Mouse (Mus musculus): ENCODE measurements around the gene Psmb1. TPM values are rescaled to one million over a fixed set of nuclear protein-coding genes. Genes with fewer than 3 reads are reported as not detected.

Gene Psmb1
- total and polyA plus RNA-seq, 2 experiments from 2014 or later = 143 to 267 TPM

- Histone ChIP-seq H3K27ac (ENCODE audit: low read depth, low read length) (no peak overlapping the region), H3K4me2 (ENCODE audit: low read depth) (no peak overlapping the region), H3K9ac (no peak overlapping the region), H3K4me3 (ENCODE audit: low read depth, low read length) (no peak overlapping the region), H3K4me1 (ENCODE audit: insufficient read depth) (no peaks in the 10 kb centered on the region), H3K36me3 (ENCODE audit: insufficient read depth) (peaks cover 82% of the 10 kb centered on the region), H3K27me3 (ENCODE audit: insufficient read depth, low read length) (no peaks in the 10 kb centered on the region), H3K9me3 (ENCODE audit: low read length) (no peaks in the 10 kb centered on the region)
- WGBS = 72% methylated on average over 5 of the region's 5 CpGs
- TF ChIP-seq CTCF (IDR thresholded peaks at IDR 0.05; ENCODE audit: low read depth) = 0 out of 2 replicates have a peak, but pooled peaks have one; percentile 17
- 0 out of 2 replicates have a peak, but pooled peaks have one; percentile 23 for ATAC-seq
- DNase-seq = no peak
Observed at GRCm38 (mm10) chr17:15517776-15518175, 18.2 kb upstream of the Psmb1 start.

DNA sequence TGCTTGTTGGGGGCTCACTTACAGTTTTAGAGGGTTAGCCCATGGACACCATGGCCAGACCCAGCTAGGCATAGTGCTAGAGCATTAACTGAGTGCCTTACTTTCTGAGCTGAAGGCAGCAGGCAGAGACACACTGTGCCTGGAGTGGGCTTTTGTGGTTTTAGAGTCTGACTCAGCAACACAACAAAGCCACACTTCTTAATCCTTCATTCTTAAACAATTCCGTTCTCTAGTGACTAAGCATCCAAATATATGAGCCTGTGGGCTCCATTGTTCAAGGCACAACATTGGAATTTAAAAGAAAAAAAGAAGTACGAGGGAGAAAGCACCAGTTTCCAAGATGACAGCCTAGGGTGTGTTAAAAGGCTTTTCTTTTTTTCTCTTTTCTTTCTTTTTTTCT lies 11.1 kb upstream of the Psmb1 start:
- TF ChIP-seq CTCF (IDR thresholded peaks at IDR 0.05; ENCODE audit: low read depth) = no peak

GRCm38 (mm10) chr17:15498753-15499113 lies 818 bp downstream of the Psmb1 start:
- Histone ChIP-seq H3K4me2 (ENCODE audit: low read depth) (peak overlapping the region; percentile 80), H3K4me1 (ENCODE audit: insufficient read depth) (peaks cover 31% of the 10 kb centered on the region), H3K9me3 (ENCODE audit: low read length) (no peaks in the 10 kb centered on the region), H3K27me3 (ENCODE audit: insufficient read depth, low read length) (no peaks in the 10 kb centered on the region), H3K27ac (ENCODE audit: low read depth, low read length) (peak overlapping the region; percentile 95), H3K4me3 (ENCODE audit: low read depth, low read length) (peak overlapping the region; percentile 82), H3K36me3 (ENCODE audit: insufficient read depth) (peaks cover 13% of the 10 kb centered on the region; the same call in 1 of the 2 replicates), H3K9ac (peak overlapping the region; percentile 81)
- DNase-seq = no peak
- no peak for TF ChIP-seq CTCF (IDR thresholded peaks at IDR 0.05; ENCODE audit: low read depth)
- WGBS = 46% methylated on average over 7 of the region's 7 CpGs
- ATAC-seq = no peak

More for the DNA sequence above, 11.1 kb upstream of the Psmb1 start:
- Histone ChIP-seq H3K36me3 (ENCODE audit: insufficient read depth) (peaks cover 80% of the 10 kb centered on the region), H3K4me3 (ENCODE audit: low read depth, low read length) (no peak overlapping the region), H3K4me1 (ENCODE audit: insufficient read depth) (no peaks in the 10 kb centered on the region), H3K27ac (ENCODE audit: low read depth, low read length) (no peak overlapping the region), H3K9ac (no peak overlapping the region), H3K4me2 (ENCODE audit: low read depth) (no peak overlapping the region), H3K27me3 (ENCODE audit: insufficient read depth, low read length) (no peaks in the 10 kb centered on the region), H3K9me3 (ENCODE audit: low read length) (no peaks in the 10 kb centered on the region)
- no peak for ATAC-seq
- WGBS = 70% methylated on average over 2 of the region's 2 CpGs
- DNase-seq = no peak

- ATAC-seq = peak; percentile 95
- TF ChIP-seq CTCF (IDR thresholded peaks at IDR 0.05; ENCODE audit: low read depth) = peak; percentile 18; the same call in 1 of the 2 replicates
- peak overlapping the region; percentile 80 for H3K4me2 ChIP-seq (ENCODE audit: low read depth)
Observed at GRCm38 (mm10) chr17:15497882-15498752, 1.4 kb downstream of the Psmb1 start.

GRCm38 (mm10) chr17:15490542-15490941 lies 9.0 kb downstream of the Psmb1 start:
- no peak overlapping the region for H3K4me3 ChIP-seq (ENCODE audit: low read depth, low read length)
- DNase-seq (no peak), ATAC-seq (no peak)
- H3K9me3 ChIP-seq (ENCODE audit: low read length) = no peaks in the 10 kb centered on the region
- no peaks in the 10 kb centered on the region for H3K4me1 ChIP-seq (ENCODE audit: insufficient read depth)
- no peak overlapping the region for H3K9ac ChIP-seq
- no peak overlapping the region for H3K27ac ChIP-seq (ENCODE audit: low read depth, low read length)
- no peak overlapping the region for H3K4me2 ChIP-seq (ENCODE audit: low read depth)
- 93% methylated on average over 7 of the region's 7 CpGs for WGBS
- peaks cover 45% of the 10 kb centered on the region for H3K36me3 ChIP-seq (ENCODE audit: insufficient read depth)
- no peaks in the 10 kb centered on the region for H3K27me3 ChIP-seq (ENCODE audit: insufficient read depth, low read length)
- no peak for TF ChIP-seq CTCF (IDR thresholded peaks at IDR 0.05; ENCODE audit: low read depth)

More at GRCm38 (mm10) chr17:15497882-15498752, 1.4 kb downstream of the Psmb1 start:
- Histone ChIP-seq H3K9ac (peak overlapping the region; percentile 81), H3K36me3 (ENCODE audit: insufficient read depth) (peaks cover 16% of the 10 kb centered on the region), H3K4me1 (ENCODE audit: insufficient read depth) (peaks cover 31% of the 10 kb centered on the region), H3K27me3 (ENCODE audit: insufficient read depth, low read length) (no peaks in the 10 kb centered on the region), H3K4me3 (ENCODE audit: low read depth, low read length) (peak overlapping the region; percentile 82), H3K9me3 (ENCODE audit: low read length) (no peaks in the 10 kb centered on the region), H3K27ac (ENCODE audit: low read depth, low read length) (peak overlapping the region; percentile 95)
- WGBS = 1% methylated on average over 50 of the region's 50 CpGs
- peak; percentile 94 for DNase-seq

DNA sequence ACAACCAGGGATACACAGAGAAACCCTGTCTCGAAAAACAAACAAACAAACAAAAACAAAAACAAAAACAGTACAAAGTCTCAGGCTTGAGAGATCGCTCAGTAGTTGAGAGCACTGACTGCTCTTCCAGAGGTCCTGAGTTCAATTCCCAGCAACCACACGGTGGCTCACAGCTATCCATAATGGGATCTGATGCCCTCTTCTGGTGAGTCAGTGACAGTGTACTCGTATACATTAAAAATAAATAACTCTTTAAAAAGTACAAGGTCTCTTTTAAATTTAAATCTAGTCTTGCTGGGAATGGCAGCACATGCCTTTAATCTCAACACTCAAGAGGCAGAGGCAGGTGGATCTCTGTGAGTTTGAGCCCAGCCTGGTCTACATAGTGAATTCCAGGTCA lies 26.9 kb downstream of the Psmb1 start:
- whole genome bisulfite sequencing = 89% methylated on average over 4 of the region's 4 CpGs
- H3K27me3 ChIP-seq (ENCODE audit: insufficient read depth, low read length) = no peaks in the 10 kb centered on the region
- ATAC-seq (no peak), DNase-seq (no peak)
- no peak overlapping the region for H3K4me2 ChIP-seq (ENCODE audit: low read depth)
- TF ChIP-seq CTCF (IDR thresholded peaks at IDR 0.05; ENCODE audit: low read depth) = peak; percentile 26; the same call in 1 of the 2 replicates
- H3K4me1 ChIP-seq (ENCODE audit: insufficient read depth) = no peaks in the 10 kb centered on the region
- H3K9ac ChIP-seq = no peak overlapping the region
- no peak overlapping the region for H3K4me3 ChIP-seq (ENCODE audit: low read depth, low read length)
- H3K27ac ChIP-seq (ENCODE audit: low read depth, low read length) = no peak overlapping the region
- H3K36me3 ChIP-seq (ENCODE audit: insufficient read depth) = peaks cover 53% of the 10 kb centered on the region
- H3K9me3 ChIP-seq (ENCODE audit: low read length) = no peaks in the 10 kb centered on the region

DNA sequence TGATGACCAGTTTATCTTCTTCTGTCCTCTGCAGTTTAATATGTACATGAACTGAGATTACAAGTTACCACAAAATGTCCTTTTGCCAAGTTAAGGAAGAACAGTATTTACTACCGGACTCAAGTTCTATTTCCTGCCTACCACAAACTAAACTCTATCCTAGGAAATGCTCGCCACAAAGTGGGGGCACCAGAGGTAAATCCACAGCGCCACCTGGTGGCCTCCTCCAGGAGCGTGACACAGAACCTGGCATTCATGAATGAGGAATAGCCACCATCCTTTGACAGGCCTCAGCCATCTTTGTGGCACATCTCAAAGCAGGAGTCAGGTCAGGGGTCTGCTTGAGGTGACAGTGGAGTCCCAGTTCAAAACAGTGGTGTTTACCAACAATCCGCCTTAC lies 31.9 kb downstream of the Psmb1 start:
- Histone ChIP-seq H3K27ac (ENCODE audit: low read depth, low read length) (no peak overlapping the region), H3K36me3 (ENCODE audit: insufficient read depth) (peaks cover 9% of the 10 kb centered on the region), H3K27me3 (ENCODE audit: insufficient read depth, low read length) (no peaks in the 10 kb centered on the region), H3K9ac (no peak overlapping the region), H3K4me1 (ENCODE audit: insufficient read depth) (no peaks in the 10 kb centered on the region), H3K9me3 (ENCODE audit: low read length) (no peaks in the 10 kb centered on the region), H3K4me3 (ENCODE audit: low read depth, low read length) (no peak overlapping the region), H3K4me2 (ENCODE audit: low read depth) (no peak overlapping the region)
- WGBS = 18% methylated on average over 5 of the region's 5 CpGs
- ATAC-seq (peak; percentile 72), DNase-seq (peak; percentile 83)
- peak; percentile 94 for TF ChIP-seq CTCF (IDR thresholded peaks at IDR 0.05; ENCODE audit: low read depth)
